Mouse (Mus musculus) liver, embryonic 13.5 days (tissue): ENCODE results near the gene Poldip2. TPM values are rescaled to one million over a fixed set of nuclear protein-coding genes. Genes with fewer than 3 reads are reported as not detected.

Experiments
- ATAC-seq: fragments of 200-750 bp; cut with Nextera tagmentation; 2 replicates; pipeline ENCODE4 v1.8.0; 2017; ENCODE audit warnings: low read depth, mild to moderate bottlenecking, moderate number of reproducible peaks, moderate library complexity
- DNase-seq: peaks from one replicate; pipeline ENCODE4 v3.0.0; 2022
- H3K27ac ChIP-seq: fragments of 300-500 bp; sonication (generic); 2 replicates; pipeline ENCODE4 v1.5.1; 2015; ENCODE audit warnings: moderate library complexity, mild to moderate bottlenecking, inconsistent platforms
- H3K27me3 ChIP-seq: fragments of 300-500 bp; sonication (generic); 2 replicates; pipeline ENCODE4 v1.6.1; 2015; ENCODE audit warnings: mild to moderate bottlenecking, inconsistent platforms
- H3K36me3 ChIP-seq: fragments of 300-500 bp; sonication (generic); 2 replicates; pipeline ENCODE4 v1.6.1; 2015; ENCODE audit warnings: mild to moderate bottlenecking, inconsistent platforms
- H3K4me1 ChIP-seq: fragments of 300-500 bp; sonication (generic); replicated peaks from 2 replicates; pipeline ENCODE4 v1.6.1; 2015; ENCODE audit warnings: inconsistent platforms
- H3K4me2 ChIP-seq: fragments of 300-500 bp; sonication (generic); 2 replicates; pipeline ENCODE4 v1.6.1; 2015; ENCODE audit warnings: inconsistent platforms, mild to moderate bottlenecking, moderate library complexity
- H3K4me3 ChIP-seq: fragments of 300-500 bp; sonication (generic); replicated peaks from 2 replicates; pipeline ENCODE4 v1.5.1; 2015; ENCODE audit warnings: mild to moderate bottlenecking, inconsistent platforms
- H3K9ac ChIP-seq: fragments of 300-500 bp; sonication (generic); 2 replicates; pipeline ENCODE4 v1.6.1; 2015; ENCODE audit warnings: mild to moderate bottlenecking, inconsistent platforms
- H3K9me3 ChIP-seq: fragments of 300-500 bp; sonication (generic); replicated peaks from 2 replicates; pipeline ENCODE4 v1.6.1; 2016; ENCODE audit warnings: inconsistent platforms
- WGBS: fragments of 180-500 bp; shearing (Covaris S2); methylation state at CpG from one replicate; pipeline ENCODE4 v1.1.7; 2015; ENCODE audit not compliant: insufficient replicate concordance; 5-methylcytosine and 5-hydroxymethylcytosine counted together
- polyA plus RNA-seq: library from polyadenylated mRNA; unstranded; fragments of >200 nt; fragmentation: Nextera tagmentation; extraction: Ambion mirVana; gene quantifications from 2 replicates; pipeline ENCODE4 v1.2.1, GENCODE M21; 2015

The Poldip2 gene
- polyA plus RNA-seq, 1 experiment from 2014 or later, result 78.1 TPM

DNA sequence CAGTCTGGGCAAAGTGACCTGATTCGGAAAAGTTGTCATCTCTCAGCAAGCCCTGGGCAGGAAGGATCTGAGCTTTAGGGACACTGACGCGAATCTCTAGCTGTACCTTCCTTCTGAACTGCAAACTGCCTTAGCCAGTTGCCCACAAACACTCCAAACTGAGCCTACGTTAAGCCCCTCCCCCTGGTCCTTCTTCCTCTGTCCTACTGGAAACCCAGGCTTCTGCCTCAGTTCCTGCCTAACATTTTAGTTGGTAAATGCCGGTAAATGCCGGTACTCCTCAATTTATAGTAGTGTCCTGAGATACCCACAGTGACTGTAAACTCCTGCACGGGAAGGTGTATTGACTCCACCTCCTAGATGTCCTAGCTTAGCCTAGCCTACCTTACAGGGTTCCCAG is 28.4 kb upstream of the Poldip2 start:
- H3K27ac ChIP-seq, result no peak overlapping the region
- H3K4me2 ChIP-seq, result no peak overlapping the region
- no peak overlapping the region for H3K4me3 ChIP-seq
- peaks cover 44% of the 10 kb centered on the region for H3K27me3 ChIP-seq
- WGBS, result 33% methylated on average over 7 of the region's 7 CpGs
- H3K9ac ChIP-seq, result no peak overlapping the region
- DNase-seq (no peak), ATAC-seq (no peak)
- H3K9me3 ChIP-seq, result no peaks in the 10 kb centered on the region
- no peaks in the 10 kb centered on the region for H3K36me3 ChIP-seq
- H3K4me1 ChIP-seq, result no peaks in the 10 kb centered on the region

DNA sequence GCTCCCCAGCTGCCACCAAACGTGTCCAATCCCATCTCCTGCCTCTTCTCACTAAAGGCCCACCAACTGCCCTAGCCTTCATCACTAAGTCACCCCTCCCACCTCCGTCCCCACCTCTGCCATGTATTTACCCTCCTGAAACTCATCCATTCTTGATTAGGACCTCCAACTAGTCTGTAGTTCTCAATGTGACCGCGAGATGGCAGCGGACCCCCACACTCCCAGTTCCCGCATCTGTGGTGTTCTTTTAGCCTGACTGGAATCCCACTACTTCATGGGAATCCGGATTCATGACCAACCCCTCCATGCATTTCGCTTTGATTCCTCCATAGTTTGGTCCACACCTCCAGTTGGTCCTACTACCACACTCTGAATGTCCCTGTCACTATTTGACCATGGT is 23.8 kb upstream of the Poldip2 start:
- H3K27ac ChIP-seq, result no peak overlapping the region
- no peak overlapping the region for H3K4me2 ChIP-seq
- ATAC-seq, result no peak
- no peaks in the 10 kb centered on the region for H3K36me3 ChIP-seq
- H3K4me1 ChIP-seq, result peaks cover 8% of the 10 kb centered on the region
- no peak overlapping the region for H3K4me3 ChIP-seq
- peaks cover 76% of the 10 kb centered on the region for H3K27me3 ChIP-seq
- DNase-seq, result no peak
- 3% methylated on average over 8 of the region's 8 CpGs for WGBS
- no peaks in the 10 kb centered on the region for H3K9me3 ChIP-seq
- no peak overlapping the region for H3K9ac ChIP-seq

DNA sequence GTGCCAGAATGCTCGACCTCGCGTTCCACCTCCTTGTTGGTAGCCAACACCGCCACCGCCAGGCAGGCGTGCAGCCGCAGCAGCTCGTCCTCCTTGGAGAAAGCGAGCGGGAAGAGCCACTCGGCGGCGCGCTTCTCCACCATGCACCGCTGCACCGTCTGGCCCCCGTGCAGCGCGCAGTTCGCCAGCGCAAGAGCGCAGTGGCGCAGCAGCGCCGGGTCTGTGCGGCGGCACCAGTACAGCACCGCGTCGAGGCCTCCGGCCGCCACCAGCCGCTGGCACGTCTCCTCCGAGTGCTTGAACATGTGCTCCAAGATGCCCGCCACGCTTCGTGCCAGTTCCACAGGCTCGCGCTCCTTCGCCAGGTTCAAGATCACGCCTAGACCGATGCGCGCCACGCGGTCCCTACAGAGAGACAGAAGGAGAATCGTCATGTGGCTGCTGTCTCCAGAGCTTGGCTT is 21.2 kb upstream of the Poldip2 start:
- no peaks in the 10 kb centered on the region for H3K9me3 ChIP-seq
- H3K27ac ChIP-seq, result no peak overlapping the region
- H3K4me1 ChIP-seq, result peaks cover 8% of the 10 kb centered on the region
- H3K36me3 ChIP-seq, result no peaks in the 10 kb centered on the region
- H3K27me3 ChIP-seq, result peaks cover 82% of the 10 kb centered on the region
- ATAC-seq (no peak), DNase-seq (no peak)
- H3K4me3 ChIP-seq, result peak overlapping the region; percentile 23
- H3K4me2 ChIP-seq, result peak overlapping the region; percentile 52
- no peak overlapping the region for H3K9ac ChIP-seq
- 15% methylated on average over 48 of the region's 48 CpGs for WGBS

GRCm38 (mm10) chr11:78495904-78496303 is 16.1 kb upstream of the Poldip2 start:
- DNase-seq (no peak), ATAC-seq (no peak)
- H3K27ac ChIP-seq, result no peak overlapping the region
- H3K4me1 ChIP-seq, result peaks cover 21% of the 10 kb centered on the region
- 8% methylated on average over 6 of the region's 6 CpGs for WGBS
- no peaks in the 10 kb centered on the region for H3K36me3 ChIP-seq
- no peaks in the 10 kb centered on the region for H3K9me3 ChIP-seq
- H3K4me3 ChIP-seq, result no peak overlapping the region
- peaks cover 84% of the 10 kb centered on the region for H3K27me3 ChIP-seq
- H3K4me2 ChIP-seq, result no peak overlapping the region
- H3K9ac ChIP-seq, result no peak overlapping the region

GRCm38 (mm10) chr11:78497071-78497541 is 14.9 kb upstream of the Poldip2 start:
- Histone ChIP-seq H3K27me3 (peaks cover 82% of the 10 kb centered on the region), H3K4me1 (peaks cover 20% of the 10 kb centered on the region), H3K27ac (no peak overlapping the region), H3K4me3 (peak overlapping the region; percentile 51), H3K9me3 (no peaks in the 10 kb centered on the region), H3K9ac (no peak overlapping the region), H3K36me3 (no peaks in the 10 kb centered on the region), H3K4me2 (peak overlapping the region; percentile 75)
- no peak for ATAC-seq
- WGBS, result 1% methylated on average over 44 of the region's 44 CpGs
- no peak for DNase-seq

GRCm38 (mm10) chr11:78497544-78498522 is 14.2 kb upstream of the Poldip2 start, which contains the start of gene Sarm1:
Sarm1 (minus strand) TSS chr11:78497754.
- Histone ChIP-seq H3K4me2 (peak within 1 kb of the TSS; percentile 75), H3K4me3 (peak within 1 kb of the TSS; percentile 51), H3K9ac (no peak within 1 kb of the TSS), H3K4me1 (peaks cover 25% of the 10 kb centered on the region), H3K27me3 (peaks cover 83% of the 10 kb centered on the region), H3K27ac (peak within 1 kb of the TSS; percentile 59), H3K9me3 (no peaks in the 10 kb centered on the region), H3K36me3 (no peaks in the 10 kb centered on the region)
- WGBS, result 4% methylated on average over 36 of the region's 36 CpGs
- peak; percentile 91 for DNase-seq
- ATAC-seq, result peak; percentile 88

DNA sequence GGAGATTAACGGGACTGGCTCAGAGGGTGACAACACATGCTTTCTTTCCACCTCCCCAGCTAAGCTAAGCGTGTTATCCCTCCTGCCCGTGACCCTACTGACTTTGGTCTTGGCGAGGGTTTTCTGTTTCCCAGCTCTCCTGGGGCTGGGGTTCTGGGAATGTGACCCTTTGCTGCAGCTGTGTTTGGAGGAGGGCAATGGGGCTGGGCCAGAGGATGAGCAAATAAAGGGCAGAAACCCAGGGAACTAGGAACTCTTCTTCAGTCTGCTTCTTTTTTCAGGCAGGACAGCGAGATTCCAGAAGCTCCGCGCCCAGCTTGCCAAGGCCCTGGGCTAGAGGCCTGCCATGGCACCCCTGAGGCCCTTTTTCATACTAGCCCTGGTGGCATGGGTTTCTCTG is 13.0 kb upstream of the Poldip2 start, which contains the start of gene Vtn:
TSS of gene Vtn (plus strand) at position 88 of the 400 bp plus-strand sequence.
- ATAC-seq, result peak; percentile 27; the same call in 1 of the 2 replicates
- H3K27ac ChIP-seq, result peak within 1 kb of the TSS; percentile 77

DNA sequence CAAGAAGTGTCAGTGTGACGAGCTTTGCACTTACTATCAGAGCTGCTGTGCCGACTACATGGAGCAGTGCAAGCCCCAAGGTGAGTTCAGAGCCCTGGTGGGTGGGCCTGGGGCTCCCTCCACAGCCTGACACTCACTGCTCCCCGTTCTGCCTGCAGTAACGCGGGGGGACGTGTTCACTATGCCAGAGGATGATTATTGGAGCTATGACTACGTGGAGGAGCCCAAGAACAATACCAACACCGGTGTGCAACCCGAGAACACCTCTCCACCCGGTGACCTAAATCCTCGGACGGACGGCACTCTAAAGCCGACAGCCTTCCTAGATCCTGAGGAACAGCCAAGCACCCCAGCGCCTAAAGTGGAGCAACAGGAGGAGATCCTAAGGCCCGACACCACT is 12.4 kb upstream of the Poldip2 start:
- Histone ChIP-seq H3K4me2 (peak overlapping the region; percentile 75), H3K4me3 (peak overlapping the region; percentile 52), H3K36me3 (no peaks in the 10 kb centered on the region), H3K4me1 (peaks cover 28% of the 10 kb centered on the region), H3K9me3 (no peaks in the 10 kb centered on the region), H3K27me3 (peaks cover 76% of the 10 kb centered on the region), H3K27ac (peak overlapping the region; percentile 77), H3K9ac (peak overlapping the region; percentile 63)
- no peak for DNase-seq
- no peak for ATAC-seq
- 37% methylated on average over 16 of the region's 16 CpGs for WGBS

More for the DNA sequence above, 13.0 kb upstream of the Poldip2 start, which contains the start of gene Vtn:
- Histone ChIP-seq H3K4me1 (peaks cover 28% of the 10 kb centered on the region), H3K27me3 (peaks cover 81% of the 10 kb centered on the region), H3K9ac (peak within 1 kb of the TSS; percentile 63), H3K4me2 (peak within 1 kb of the TSS; percentile 75), H3K9me3 (no peaks in the 10 kb centered on the region), H3K4me3 (peak within 1 kb of the TSS; percentile 52), H3K36me3 (no peaks in the 10 kb centered on the region)
- 59% methylated on average over 7 of the region's 7 CpGs for WGBS
- no peak for DNase-seq

GRCm38 (mm10) chr11:78500623-78501202 is 11.3 kb upstream of the Poldip2 start:
- Histone ChIP-seq H3K27me3 (peaks cover 65% of the 10 kb centered on the region), H3K9ac (peak overlapping the region; percentile 63), H3K4me3 (peak overlapping the region; percentile 52), H3K27ac (peak overlapping the region; percentile 77), H3K9me3 (no peaks in the 10 kb centered on the region), H3K36me3 (0 out of 2 replicates have a peak, but pooled peaks cover 3% of the 10 kb centered on the region), H3K4me1 (peaks cover 28% of the 10 kb centered on the region), H3K4me2 (peak overlapping the region; percentile 75)
- 56% methylated on average over 9 of the region's 9 CpGs for WGBS
- DNase-seq (no peak), ATAC-seq (peak; percentile 57)

- Histone ChIP-seq H3K27me3 (peaks cover 57% of the 10 kb centered on the region), H3K4me1 (peaks cover 28% of the 10 kb centered on the region), H3K4me2 (peak overlapping the region; percentile 40), H3K4me3 (0 out of 2 replicates have a peak overlapping the region, but pooled peaks have one; percentile 6), H3K27ac (0 out of 2 replicates have a peak overlapping the region, but pooled peaks have one; percentile 23), H3K9me3 (no peaks in the 10 kb centered on the region), H3K36me3 (peaks cover 11% of the 10 kb centered on the region), H3K9ac (no peak overlapping the region)
- DNase-seq, result no peak
- no peak for ATAC-seq
- 65% methylated on average over 20 of the region's 20 CpGs for WGBS
These were observed 10.5 kb upstream of the Poldip2 start for GRCm38 (mm10) chr11:78501529-78501928.
